Mouse (Mus musculus) heart, postnatal 25 days (tissue): Measurements from ENCODE around the gene Pan3. TPM values are rescaled to one million over a fixed set of nuclear protein-coding genes. Genes with fewer than 3 reads are reported as not detected.

Experiments used
- DNase-seq: peaks from one replicate; pipeline ENCODE4 v3.0.0; 2022; ENCODE audit warnings: low spot score
- intact Hi-C: fragments of 180-260 bp; cut with DNase I; formaldehyde crosslinking; loops from one replicate; pipeline ENCODE4 v1.15.1; 2025
- total RNA-seq, 2 experiments: library from RNA; stranded (reverse); gene quantifications; 2 replicates each; pipeline ENCODE4 v1.2.3; 2021

Pan3 gene
- total RNA-seq, 2 experiments from 2014 or later: 29.5 to 34.1 TPM

- intact Hi-C loops: no loop called here
- DNase-seq: no peak
These were observed 43.9 kb downstream of the Pan3 start for GRCm38 (mm10) chr5:147473856-147474255.

- intact Hi-C loops: no loop called here
- DNase-seq: no peak
These were observed 46.1 kb downstream of the Pan3 start for GRCm38 (mm10) chr5:147476109-147476508.

GRCm38 (mm10) chr5:147477106-147477505 lies 47.1 kb downstream of the Pan3 start:
- intact Hi-C loops: no loop called here
- DNase-seq: no peak

- intact Hi-C loops: no loop called here
- no peak for DNase-seq
These were observed 49.4 kb downstream of the Pan3 start for GRCm38 (mm10) chr5:147479341-147479740.

GRCm38 (mm10) chr5:147484142-147484541 lies 54.2 kb downstream of the Pan3 start:
- DNase-seq: no peak
- intact Hi-C loops: no loop called here

- DNase-seq: no peak
- intact Hi-C loops: no loop called here
These were observed 59.3 kb downstream of the Pan3 start for GRCm38 (mm10) chr5:147489226-147489625.

GRCm38 (mm10) chr5:147490907-147491306 lies 60.9 kb downstream of the Pan3 start:
- intact Hi-C loops: no loop called here
- DNase-seq: no peak

GRCm38 (mm10) chr5:147492511-147492910 lies 62.5 kb downstream of the Pan3 start:
- intact Hi-C loops: no loop called here
- no peak for DNase-seq

GRCm38 (mm10) chr5:147493205-147493604 lies 63.2 kb downstream of the Pan3 start:
- intact Hi-C loops: no loop called here
- DNase-seq: no peak

- intact Hi-C loops: no loop called here
- DNase-seq: no peak
These were observed 63.7 kb downstream of the Pan3 start for GRCm38 (mm10) chr5:147493685-147494084.

- intact Hi-C loops: no loop called here
- DNase-seq: no peak
These were observed 64.4 kb downstream of the Pan3 start for GRCm38 (mm10) chr5:147494388-147494787.

GRCm38 (mm10) chr5:147494791-147495376 lies 64.9 kb downstream of the Pan3 start:
- no peak for DNase-seq
- intact Hi-C loops: no loop called here

GRCm38 (mm10) chr5:147495961-147496360 lies 66.0 kb downstream of the Pan3 start:
- intact Hi-C loops: no loop called here
- no peak for DNase-seq

GRCm38 (mm10) chr5:147496921-147497320 lies 67.0 kb downstream of the Pan3 start:
- DNase-seq: no peak
- intact Hi-C loops: no loop called here

GRCm38 (mm10) chr5:147497714-147498113 lies 67.8 kb downstream of the Pan3 start:
- intact Hi-C loops: no loop called here
- DNase-seq: no peak

GRCm38 (mm10) chr5:147501456-147501998 lies 71.6 kb downstream of the Pan3 start:
- DNase-seq: no peak
- intact Hi-C loops: no loop called here

GRCm38 (mm10) chr5:147502921-147503320 lies 73.0 kb downstream of the Pan3 start:
- intact Hi-C loops: no loop called here
- no peak for DNase-seq

- DNase-seq: no peak
- intact Hi-C loops: loop anchor here (5.0 kb wide), 1 partner anchor 54 kb away; no protein-coding TSS in a partner anchor
These were observed 81.4 kb downstream of the Pan3 start for GRCm38 (mm10) chr5:147511350-147511749.

GRCm38 (mm10) chr5:147527006-147527405 lies 97.0 kb downstream of the Pan3 start:
- DNase-seq: no peak
- intact Hi-C loops: no loop called here

GRCm38 (mm10) chr5:147527788-147528187 lies 97.8 kb downstream of the Pan3 start:
- intact Hi-C loops: no loop called here
- no peak for DNase-seq

- no peak for DNase-seq
- intact Hi-C loops: loop anchor here (5.0 kb wide), 1 partner anchor 100 kb away; the partner anchor contains the start of gene Pan3
These were observed 102.1 kb downstream of the Pan3 start for GRCm38 (mm10) chr5:147532031-147532430.

GRCm38 (mm10) chr5:147539409-147539808 lies 109.4 kb downstream of the Pan3 start:
- intact Hi-C loops: no loop called here
- no peak for DNase-seq
